Mouse (Mus musculus) liver, postnatal 0 days (tissue): ENCODE measurements around the gene Fbxl16. TPM values are rescaled to one million over a fixed set of nuclear protein-coding genes. Genes with fewer than 3 reads are reported as not detected.

Source experiments
- ATAC-seq: fragments of 200-750 bp; cut with Nextera tagmentation; 2 replicates; pipeline ENCODE4 v1.8.0; 2017; ENCODE audit warnings: mild to moderate bottlenecking, moderate library complexity
- DNase-seq: peaks from one replicate; pipeline ENCODE4 v3.0.0-alpha.2; 2016
- H3K27ac ChIP-seq: fragments of 300-500 bp; sonication (generic); 2 replicates; pipeline ENCODE4 v1.5.1; 2014; ENCODE audit warnings: antibody characterized with exemption, moderate library complexity, mild to moderate bottlenecking, low read depth
- H3K27me3 ChIP-seq: fragments of 300-500 bp; sonication (generic); 2 replicates; pipeline ENCODE4 v1.6.1; 2014; ENCODE audit warnings: low read length, control low read depth, mixed read lengths; ENCODE audit not compliant: insufficient read depth
- H3K36me3 ChIP-seq: fragments of 300-500 bp; sonication (generic); replicated peaks from 2 replicates; pipeline ENCODE4 v1.6.1; 2014; ENCODE audit warnings: mild to moderate bottlenecking, control low read depth, low read length, moderate library complexity, mixed read lengths; ENCODE audit not compliant: insufficient read depth
- H3K4me1 ChIP-seq: fragments of 300-500 bp; sonication (generic); 2 replicates; pipeline ENCODE4 v1.6.1; 2014; ENCODE audit warnings: antibody characterized with exemption, mild to moderate bottlenecking, control low read depth; ENCODE audit not compliant: insufficient read depth
- H3K4me2 ChIP-seq: fragments of 300-500 bp; sonication (generic); 2 replicates; pipeline ENCODE4 v1.6.1; 2014; ENCODE audit warnings: low read depth, mild to moderate bottlenecking, low read length, moderate library complexity, mixed read lengths
- H3K4me3 ChIP-seq: fragments of 300-500 bp; sonication (generic); 2 replicates; pipeline ENCODE4 v1.5.1; 2014; ENCODE audit warnings: low read depth, low read length
- H3K9ac ChIP-seq: fragments of 300-500 bp; sonication (generic); replicated peaks from 2 replicates; pipeline ENCODE4 v1.6.1; 2014; ENCODE audit warnings: mild to moderate bottlenecking, moderate library complexity
- H3K9me3 ChIP-seq: fragments of 300-500 bp; sonication (generic); 2 replicates; pipeline ENCODE4 v1.6.1; 2016; ENCODE audit warnings: mild to moderate bottlenecking, control low read depth, low read length, mixed read lengths
- CTCF ChIP-seq: sonication (generic); IDR thresholded peaks from 2 replicates; pipeline ENCODE4 v1.5.1; 2016; ENCODE audit warnings: antibody characterized with exemption, low read depth
- EP300 ChIP-seq: IDR thresholded peaks from 2 replicates; pipeline ENCODE4 v1.6.1; 2016; ENCODE audit warnings: antibody characterized with exemption, low read depth, mild to moderate bottlenecking
- WGBS: fragments of 180-500 bp; shearing (Covaris S2); extraction: QIAGEN DNeasy Blood & Tissue Kit; methylation state at CpG from one replicate; pipeline ENCODE4 v1.1.7; 2014; ENCODE audit not compliant: insufficient replicate concordance; 5-methylcytosine and 5-hydroxymethylcytosine counted together
- polyA plus RNA-seq: library from polyadenylated mRNA; unstranded; fragments of >200 nt; fragmentation: Nextera tagmentation; extraction: Ambion mirVana; gene quantifications from 2 replicates; pipeline ENCODE4 v1.2.1, GENCODE M21; 2015

The Fbxl16 gene
- polyA plus RNA-seq, 1 experiment from 2014 or later = 0.05 TPM

DNA sequence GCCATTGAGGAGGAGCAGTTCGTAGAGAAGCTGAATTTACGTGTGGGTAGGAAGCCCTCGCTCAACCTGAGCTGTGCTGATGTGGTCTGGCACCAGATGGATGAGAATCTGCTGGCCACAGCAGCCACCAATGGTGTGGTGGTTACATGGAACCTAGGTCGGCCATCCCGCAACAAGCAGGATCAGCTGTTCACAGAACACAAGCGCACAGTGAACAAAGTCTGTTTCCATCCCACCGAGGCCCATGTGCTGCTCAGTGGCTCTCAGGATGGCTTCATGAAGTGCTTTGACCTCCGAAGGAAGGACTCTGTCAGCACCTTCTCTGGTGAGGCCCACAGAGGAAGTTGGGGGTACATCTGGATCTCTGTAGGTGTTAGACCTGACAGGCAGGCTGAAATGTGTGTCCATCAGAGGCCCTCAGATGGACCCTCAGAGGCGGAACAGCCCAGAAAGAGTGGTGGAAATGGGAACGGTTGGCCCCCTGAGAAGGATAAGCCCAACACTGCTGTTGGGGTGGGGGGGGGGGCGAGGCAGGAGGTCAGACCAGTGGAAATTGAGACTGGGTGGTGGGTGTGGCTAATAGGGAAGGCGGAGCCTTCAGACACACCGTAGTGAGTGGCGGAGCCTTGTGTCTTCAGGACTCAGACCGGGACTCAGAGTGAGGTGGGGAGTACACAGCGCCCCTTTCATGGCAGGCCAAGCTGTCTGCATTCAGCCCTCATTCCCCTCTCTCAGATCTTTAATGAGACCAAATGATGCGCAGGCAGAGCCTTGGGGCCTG is 15.7 kb downstream of the Fbxl16 start:
- 66% methylated on average over 17 of the region's 17 CpGs for WGBS
- Histone ChIP-seq H3K9ac (peak overlapping the region; percentile 71), H3K27me3 (peaks cover 13% of the 10 kb centered on the region), H3K27ac (no peak overlapping the region), H3K4me1 (peaks cover 29% of the 10 kb centered on the region), H3K4me2 (peak overlapping the region; percentile 92), H3K9me3 (no peaks in the 10 kb centered on the region), H3K4me3 (peak overlapping the region; percentile 74), H3K36me3 (peaks cover 13% of the 10 kb centered on the region)
- TF ChIP-seq EP300 = no peak
- no peak for TF ChIP-seq CTCF
- no peak for DNase-seq
- ATAC-seq = no peak

DNA sequence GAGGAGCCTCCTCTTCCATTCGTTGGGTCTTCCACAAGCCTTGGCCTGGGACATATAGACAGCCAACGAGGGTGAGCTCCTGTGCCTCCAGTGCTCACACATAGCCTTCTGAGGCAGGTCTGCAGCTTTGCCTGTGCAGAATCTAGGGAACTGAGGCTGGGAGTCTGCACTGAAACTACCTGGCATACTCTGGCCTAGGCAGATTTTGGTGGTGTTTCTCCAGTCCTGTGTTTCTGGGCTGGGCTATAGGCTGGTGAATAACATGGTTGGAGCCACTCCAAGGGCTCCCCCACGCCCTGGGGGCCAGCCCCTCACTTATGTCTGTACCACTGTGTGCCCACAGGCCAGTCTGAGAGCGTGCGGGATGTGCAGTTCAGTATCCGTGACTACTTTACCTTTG is 16.4 kb downstream of the Fbxl16 start:
- Histone ChIP-seq H3K27ac (no peak overlapping the region), H3K4me3 (no peak overlapping the region), H3K9ac (no peak overlapping the region; the same call in 1 of the 2 replicates), H3K9me3 (no peaks in the 10 kb centered on the region), H3K4me1 (peaks cover 35% of the 10 kb centered on the region), H3K27me3 (0 out of 2 replicates have a peak, but pooled peaks cover 5% of the 10 kb centered on the region), H3K36me3 (peaks cover 17% of the 10 kb centered on the region), H3K4me2 (peak overlapping the region; percentile 92; the same call in 1 of the 2 replicates)
- ATAC-seq = no peak
- no peak for DNase-seq
- TF ChIP-seq CTCF = no peak
- no peak for TF ChIP-seq EP300
- WGBS = 83% methylated on average over 6 of the region's 6 CpGs

DNA sequence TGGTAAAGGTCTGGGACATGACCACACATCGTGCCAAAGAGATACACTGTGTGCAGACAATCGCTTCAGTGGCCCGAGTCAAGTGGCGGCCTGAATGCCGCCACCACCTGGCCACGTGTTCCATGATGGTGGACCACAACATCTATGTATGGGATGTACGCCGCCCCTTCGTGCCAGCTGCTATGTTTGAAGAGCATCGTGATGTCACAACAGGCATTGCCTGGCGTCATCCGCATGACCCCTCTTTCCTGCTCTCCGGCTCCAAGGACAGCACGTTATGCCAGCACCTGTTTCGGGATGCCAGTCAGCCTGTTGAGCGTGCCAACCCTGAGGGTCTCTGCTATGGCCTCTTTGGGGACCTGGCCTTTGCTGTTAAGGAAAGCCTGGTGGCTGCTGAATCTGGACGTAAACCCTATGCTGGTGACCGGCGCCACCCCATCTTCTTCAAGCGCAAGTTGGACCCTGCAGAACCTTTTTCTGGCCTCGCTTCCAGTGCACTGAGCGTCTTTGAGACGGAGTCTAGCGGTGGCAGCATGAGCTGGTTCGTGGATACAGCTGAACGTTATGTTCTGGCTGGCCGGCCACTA is 17.2 kb downstream of the Fbxl16 start:
- H3K9ac ChIP-seq = no peak overlapping the region
- no peak overlapping the region for H3K4me3 ChIP-seq
- ATAC-seq (no peak), DNase-seq (no peak)
- H3K9me3 ChIP-seq = no peaks in the 10 kb centered on the region
- WGBS = 91% methylated on average over 27 of the region's 27 CpGs
- H3K27me3 ChIP-seq = 0 out of 2 replicates have a peak, but pooled peaks cover 4% of the 10 kb centered on the region
- TF ChIP-seq EP300 (no peak), CTCF (no peak)
- H3K4me1 ChIP-seq = peaks cover 39% of the 10 kb centered on the region
- no peak overlapping the region for H3K27ac ChIP-seq
- no peak overlapping the region for H3K4me2 ChIP-seq
- peaks cover 24% of the 10 kb centered on the region for H3K36me3 ChIP-seq

DNA sequence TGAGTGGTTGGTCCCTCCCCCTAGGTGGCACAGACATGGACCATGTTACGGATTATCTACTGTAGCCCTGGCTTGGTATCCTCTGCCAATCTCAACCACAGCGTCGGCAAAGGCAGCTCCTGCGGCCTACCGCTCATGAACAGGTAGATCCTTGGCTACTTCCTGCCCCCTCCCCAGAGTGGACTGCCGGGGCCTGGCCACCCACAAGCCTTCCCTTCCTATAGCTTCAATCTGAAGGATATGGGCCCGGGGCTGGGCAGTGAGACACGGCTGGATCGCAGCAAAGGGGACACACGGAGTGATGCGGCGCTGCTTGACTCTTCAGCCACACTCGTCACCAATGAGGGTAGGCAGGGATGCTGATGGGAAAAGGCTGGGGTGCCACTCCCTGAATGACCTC is 18.1 kb downstream of the Fbxl16 start:
- H3K27ac ChIP-seq = no peak overlapping the region
- no peaks in the 10 kb centered on the region for H3K27me3 ChIP-seq
- no peaks in the 10 kb centered on the region for H3K9me3 ChIP-seq
- H3K4me2 ChIP-seq = no peak overlapping the region
- DNase-seq = no peak
- H3K9ac ChIP-seq = no peak overlapping the region
- WGBS = 92% methylated on average over 13 of the region's 13 CpGs
- H3K4me1 ChIP-seq = peaks cover 48% of the 10 kb centered on the region
- peaks cover 31% of the 10 kb centered on the region for H3K36me3 ChIP-seq
- no peak for TF ChIP-seq CTCF
- TF ChIP-seq EP300 = no peak
- no peak for ATAC-seq
- no peak overlapping the region for H3K4me3 ChIP-seq

- H3K36me3 ChIP-seq = peaks cover 31% of the 10 kb centered on the region
- TF ChIP-seq CTCF (no peak), EP300 (no peak)
- H3K27ac ChIP-seq = no peak overlapping the region
- ATAC-seq (no peak), DNase-seq (no peak)
- no peaks in the 10 kb centered on the region for H3K9me3 ChIP-seq
- no peak overlapping the region for H3K4me2 ChIP-seq
- no peak overlapping the region for H3K9ac ChIP-seq
- no peaks in the 10 kb centered on the region for H3K27me3 ChIP-seq
- no peak overlapping the region for H3K4me3 ChIP-seq
- WGBS = 92% methylated on average over 22 of the region's 22 CpGs
- peaks cover 49% of the 10 kb centered on the region for H3K4me1 ChIP-seq
Measured at GRCm38 (mm10) chr17:25827546-25828222, 18.8 kb downstream of the Fbxl16 start.

- 81% methylated on average over 8 of the region's 8 CpGs for WGBS
- Histone ChIP-seq H3K4me2 (peak overlapping the region; percentile 78), H3K4me3 (peak overlapping the region; percentile 56; the same call in 1 of the 2 replicates), H3K27ac (0 out of 2 replicates have a peak overlapping the region, but pooled peaks have one; percentile 67), H3K9ac (no peak overlapping the region), H3K4me1 (peaks cover 47% of the 10 kb centered on the region), H3K27me3 (no peaks in the 10 kb centered on the region), H3K36me3 (peaks cover 31% of the 10 kb centered on the region), H3K9me3 (no peaks in the 10 kb centered on the region)
- no peak for ATAC-seq
- DNase-seq = no peak
- TF ChIP-seq EP300 (no peak), CTCF (no peak)
Measured at GRCm38 (mm10) chr17:25828223-25828594, 19.3 kb downstream of the Fbxl16 start.
